ENCODE assay signal across 8 mouse cellular contexts in genomic region chr13:92740671-92741270, GRCm38 (mm10). TPM values are rescaled to one million over a fixed set of nuclear protein-coding genes. Genes with fewer than 3 reads are reported as not detected.
A peak's percentile ranks its signal among the peaks of the same experiment; 100 is the strongest.
DNase-seq lines count a peak whose midpoint lies in the region; ATAC-seq and TF ChIP-seq lines count a peak whose summit lies in the region.

No protein-coding gene starts in this region.

- no peak overlapping the region for H3K4me2 ChIP-seq in forebrain, postnatal 0 days (ENCODE audit: low read depth)
- H3K4me2 ChIP-seq in kidney, embryonic 16.5 days (replicated peaks; ENCODE audit: low read depth, low read length), result no peak overlapping the region
- no peak overlapping the region for H3K4me2 ChIP-seq in midbrain, embryonic 12.5 days (replicated peaks)

- no peaks in the 10 kb centered on the region for H3K79me2 ChIP-seq in C2C12 (ENCODE audit: control insufficient read depth, insufficient read depth)

- WGBS in forebrain, postnatal 0 days, result 14% methylated on average over 2 of the region's 2 CpGs
- 6% methylated on average over 2 of the region's 2 CpGs for WGBS in kidney, embryonic 16.5 days
- 16% methylated on average over 2 of the region's 2 CpGs for WGBS in midbrain, embryonic 12.5 days

- H3K9me3 ChIP-seq in forebrain, postnatal 0 days (ENCODE audit: low read length), result no peaks in the 10 kb centered on the region
- no peaks in the 10 kb centered on the region for H3K9me3 ChIP-seq in kidney, embryonic 16.5 days (ENCODE audit: low read length)
- no peaks in the 10 kb centered on the region for H3K9me3 ChIP-seq in midbrain, embryonic 12.5 days

- peaks cover 7% of the 10 kb centered on the region; the same call in 1 of the 2 replicates for H3K4me1 ChIP-seq in forebrain, postnatal 0 days (ENCODE audit: insufficient read depth)
- H3K4me1 ChIP-seq in kidney, embryonic 16.5 days (ENCODE audit: insufficient read depth, low read length), result peaks cover 8% of the 10 kb centered on the region
- H3K4me1 ChIP-seq in midbrain, embryonic 12.5 days, result peaks cover 10% of the 10 kb centered on the region; the same call in 1 of the 2 replicates

- intact Hi-C loops in gastrocnemius, postnatal 36 days (cut with DNase I), result loop anchor here (1.0 kb wide), 1 partner anchor 160 kb away; no protein-coding TSS in a partner anchor

- DNase-seq in gastrocnemius, adult 18-20 months (ENCODE audit: low spot score), result peak; percentile 46
- DNase-seq in gastrocnemius, postnatal 36 days, result no peak
- peak; percentile 38 to 44 for DNase-seq in cerebellum, adult 18-20 months
- peak; percentile 86 for DNase-seq in forebrain, postnatal 0 days
- no peak for DNase-seq in adrenal gland, postnatal 4 days (ENCODE audit: low spot score in 2 of 2)

- no peaks in the 10 kb centered on the region for H3K27me3 ChIP-seq in C2C12 (ENCODE audit: control insufficient read depth, insufficient read depth, insufficient read length)
- H3K27me3 ChIP-seq in forebrain, postnatal 0 days (ENCODE audit: insufficient read depth, low read length), result no peaks in the 10 kb centered on the region
- H3K27me3 ChIP-seq in kidney, embryonic 16.5 days (ENCODE audit: insufficient read depth, low read length), result no peaks in the 10 kb centered on the region
- H3K27me3 ChIP-seq in midbrain, embryonic 12.5 days, result no peaks in the 10 kb centered on the region

- peak; percentile 25 for TF ChIP-seq CTCF in C2C12 (IDR thresholded peaks at IDR 0.05; ENCODE audit: control insufficient read depth, insufficient read depth, insufficient read length)
- peak; percentile 84 for TF ChIP-seq CTCF in forebrain, postnatal 0 days (IDR thresholded peaks at IDR 0.05; ENCODE audit: low read depth)

- no peaks in the 10 kb centered on the region for H3K79me3 ChIP-seq in C2C12 (ENCODE audit: low read depth)

- H3K9ac ChIP-seq in forebrain, postnatal 0 days, result no peak overlapping the region
- no peak overlapping the region for H3K9ac ChIP-seq in kidney, embryonic 16.5 days (replicated peaks; ENCODE audit: low read length)
- no peak overlapping the region for H3K9ac ChIP-seq in midbrain, embryonic 12.5 days (replicated peaks)

- H3K36me3 ChIP-seq in C2C12 (ENCODE audit: control insufficient read depth, insufficient read depth), result no peaks in the 10 kb centered on the region
- H3K36me3 ChIP-seq in forebrain, postnatal 0 days (ENCODE audit: insufficient read depth), result no peaks in the 10 kb centered on the region
- no peaks in the 10 kb centered on the region for H3K36me3 ChIP-seq in kidney, embryonic 16.5 days (ENCODE audit: insufficient read depth, low read length)
- no peaks in the 10 kb centered on the region for H3K36me3 ChIP-seq in midbrain, embryonic 12.5 days

- no peak overlapping the region for H3ac ChIP-seq in C2C12 (ENCODE audit: control insufficient read depth, insufficient read length, low read depth)

- no peak overlapping the region for H3K27ac ChIP-seq in forebrain, postnatal 0 days (ENCODE audit: low read depth, low read length)
- H3K27ac ChIP-seq in kidney, embryonic 16.5 days (ENCODE audit: low read length), result no peak overlapping the region
- no peak overlapping the region for H3K27ac ChIP-seq in midbrain, embryonic 12.5 days (replicated peaks)

- peak; percentile 70 for ATAC-seq in forebrain, postnatal 0 days
- ATAC-seq in kidney, embryonic 16.5 days (ENCODE audit: low FRiP score, low TSS enrichment), result peak; percentile 62; the same call in 1 of the 2 replicates
- ATAC-seq in midbrain, embryonic 12.5 days (ENCODE audit: low FRiP score, low read depth), result peak; percentile 47

- no peak overlapping the region for H3K4me3 ChIP-seq in C2C12 (ENCODE audit: insufficient read depth, poor library complexity, severe bottlenecking)
- H3K4me3 ChIP-seq in forebrain, postnatal 0 days (ENCODE audit: low read depth, low read length), result no peak overlapping the region
- H3K4me3 ChIP-seq in kidney, embryonic 16.5 days (ENCODE audit: low read length), result no peak overlapping the region
- no peak overlapping the region for H3K4me3 ChIP-seq in midbrain, embryonic 12.5 days

TF ChIP-seq in C2C12, 6 proteins besides CTCF, POLR2A, EP300 and RAD21:
- TF ChIP-seq USF1 (IDR thresholded peaks at IDR 0.05; ENCODE audit: low read depth) (no peak), FOSL1 (IDR thresholded peaks at IDR 0.05; ENCODE audit: insufficient read depth, low read length, poor library complexity, severe bottlenecking) (no peak), MAX (IDR thresholded peaks at IDR 0.05) (peak; percentile 21), MYOD1 (IDR thresholded peaks at IDR 0.05; ENCODE audit: control insufficient read depth, insufficient read length, low read depth) (no peak), MYOG (IDR thresholded peaks at IDR 0.05; ENCODE audit: control insufficient read depth, extremely low read depth, insufficient read length) (no peak), CEBPB (IDR thresholded peaks at IDR 0.05; ENCODE audit: low read depth) (no peak)

RNA-seq across cellular contexts. Expression of gene Thbs4, which starts 53.8 kb away (rescaled TPM):
- 10 to 100 TPM; 50.4 to 96.5 TPM for total RNA-seq in gastrocnemius, adult 18-20 months (2021)
- total RNA-seq in gastrocnemius, postnatal 36 days (2021), result 100 to 1,000 TPM in 1 of 2 experiments, 10 to 100 TPM in 1; 87.5 to 122 TPM
- not detected for polyA plus RNA-seq in C2C12 (2012; fragmentation: generic; extraction: Trizol)
- 0.24 and 0.46 TPM in 2 replicates for total RNA-seq in forebrain, postnatal 0 days (2014; rRNA removed)
- polyA plus RNA-seq in forebrain, postnatal 0 days (2015; fragmentation: Nextera tagmentation; extraction: Ambion mirVana), result 0.58 and 0.96 TPM in 2 replicates
- polyA plus RNA-seq in kidney, embryonic 16.5 days (2015; fragmentation: Nextera tagmentation; extraction: Ambion mirVana), result 2.1 TPM in 2 replicates
- polyA plus RNA-seq in midbrain, embryonic 12.5 days (2016; fragmentation: Nextera tagmentation; extraction: Ambion mirVana), result 4.0 and 4.2 TPM in 2 replicates
- total RNA-seq in adrenal gland, postnatal 4 days (2021), result 10 to 100 TPM in 1 of 2 experiments, 1 to 10 TPM in 1; 6.4 to 13.0 TPM

Comparison
In these comparisons a context has a peak if more than half of its experiments do, and no peak if none do; other contexts are left out.
1. DNase-seq: peak in gastrocnemius, adult 18-20 months (single experiment), cerebellum, adult 18-20 months (2 of 2) and forebrain, postnatal 0 days (single experiment); none in gastrocnemius, postnatal 36 days (0 of 2) and adrenal gland, postnatal 4 days (0 of 2).
2. Peak in every context shown above with its lines, with median percentiles within 50 percentile points of each other: ATAC-seq.